Mouse (Mus musculus): ENCODE measurements around the gene 0610037L13Rik. TPM values are rescaled to one million over a fixed set of nuclear protein-coding genes. Genes with fewer than 3 reads are reported as not detected.

0610037L13Rik gene
- polyA plus RNA-seq, 1 experiment from 2014 or later, result 116 TPM

- 3% methylated on average over 48 of the region's 48 CpGs for WGBS
- no peaks in the 10 kb centered on the region for H3K9me3 ChIP-seq (replicated peaks)
- H3K9ac ChIP-seq, result peak within 1 kb of the TSS; percentile 82
- peak; percentile 93 for ATAC-seq
- peaks cover 18% of the 10 kb centered on the region for H3K4me1 ChIP-seq
- H3K27me3 ChIP-seq, result no peaks in the 10 kb centered on the region
- peak within 1 kb of the TSS; percentile 83 for H3K4me3 ChIP-seq
- H3K4me2 ChIP-seq, result peak within 1 kb of the TSS; percentile 89
- H3K36me3 ChIP-seq (ENCODE audit: poor library complexity, severe bottlenecking), result peaks cover 36% of the 10 kb centered on the region
- peak within 1 kb of the TSS; percentile 27 for H3K27ac ChIP-seq
Measured at GRCm38 (mm10) chr4:107879254-107880050, 10.2 kb upstream of the 0610037L13Rik start, which contains the start of gene Magoh. Gene Magoh, plus strand, starts transcription at chr4:107879755.

GRCm38 (mm10) chr4:107881631-107882030, 8.0 kb upstream of the 0610037L13Rik start:
- Histone ChIP-seq H3K4me1 (peaks cover 18% of the 10 kb centered on the region), H3K36me3 (ENCODE audit: poor library complexity, severe bottlenecking) (peaks cover 50% of the 10 kb centered on the region), H3K4me3 (no peak overlapping the region), H3K9ac (no peak overlapping the region), H3K4me2 (no peak overlapping the region), H3K9me3 (replicated peaks) (no peaks in the 10 kb centered on the region), H3K27ac (no peak overlapping the region), H3K27me3 (no peaks in the 10 kb centered on the region)
- no peak for ATAC-seq
- 100% methylated on average over 1 of the region's 1 CpGs for WGBS

- WGBS, result 79% methylated on average over 7 of the region's 7 CpGs
- no peak for ATAC-seq
- Histone ChIP-seq H3K9me3 (replicated peaks) (no peaks in the 10 kb centered on the region), H3K27ac (no peak overlapping the region), H3K4me2 (no peak overlapping the region), H3K9ac (no peak overlapping the region), H3K36me3 (ENCODE audit: poor library complexity, severe bottlenecking) (peaks cover 55% of the 10 kb centered on the region), H3K4me1 (peaks cover 15% of the 10 kb centered on the region), H3K4me3 (no peak overlapping the region), H3K27me3 (no peaks in the 10 kb centered on the region)
Measured at GRCm38 (mm10) chr4:107886371-107886770, 3.2 kb upstream of the 0610037L13Rik start.

GRCm38 (mm10) chr4:107889385-107889730, 255 bp upstream of the 0610037L13Rik start:
- H3K27me3 ChIP-seq, result no peaks in the 10 kb centered on the region
- H3K4me2 ChIP-seq, result peak overlapping the region; percentile 86
- no peaks in the 10 kb centered on the region for H3K9me3 ChIP-seq (replicated peaks)
- peak overlapping the region; percentile 91 for H3K27ac ChIP-seq
- H3K4me1 ChIP-seq, result peaks cover 15% of the 10 kb centered on the region
- peak; percentile 52 for ATAC-seq
- 1% methylated on average over 12 of the region's 12 CpGs for WGBS
- H3K9ac ChIP-seq, result peak overlapping the region; percentile 76
- peak overlapping the region; percentile 55 for H3K4me3 ChIP-seq
- H3K36me3 ChIP-seq (ENCODE audit: poor library complexity, severe bottlenecking), result peaks cover 54% of the 10 kb centered on the region

- Histone ChIP-seq H3K4me1 (peaks cover 15% of the 10 kb centered on the region), H3K27ac (no peak overlapping the region), H3K36me3 (ENCODE audit: poor library complexity, severe bottlenecking) (peaks cover 61% of the 10 kb centered on the region), H3K4me3 (no peak overlapping the region), H3K27me3 (no peaks in the 10 kb centered on the region), H3K9me3 (replicated peaks) (no peaks in the 10 kb centered on the region), H3K9ac (no peak overlapping the region), H3K4me2 (no peak overlapping the region)
- no peak for ATAC-seq
- 75% methylated on average over 2 of the region's 2 CpGs for WGBS
Measured at GRCm38 (mm10) chr4:107892663-107893062, 3.0 kb downstream of the 0610037L13Rik start.

GRCm38 (mm10) chr4:107899211-107899927, 9.8 kb downstream of the 0610037L13Rik start:
- no peak for ATAC-seq
- Histone ChIP-seq H3K4me3 (no peak overlapping the region), H3K4me1 (no peaks in the 10 kb centered on the region), H3K4me2 (no peak overlapping the region), H3K9me3 (replicated peaks) (no peaks in the 10 kb centered on the region), H3K27ac (no peak overlapping the region), H3K27me3 (no peaks in the 10 kb centered on the region), H3K9ac (no peak overlapping the region), H3K36me3 (ENCODE audit: poor library complexity, severe bottlenecking) (peaks cover 69% of the 10 kb centered on the region)
- 90% methylated on average over 5 of the region's 5 CpGs for WGBS

GRCm38 (mm10) chr4:107900206-107900605, 10.6 kb downstream of the 0610037L13Rik start:
- Histone ChIP-seq H3K36me3 (ENCODE audit: poor library complexity, severe bottlenecking) (peaks cover 60% of the 10 kb centered on the region), H3K9me3 (replicated peaks) (no peaks in the 10 kb centered on the region), H3K9ac (no peak overlapping the region), H3K4me2 (no peak overlapping the region), H3K27ac (no peak overlapping the region), H3K27me3 (no peaks in the 10 kb centered on the region), H3K4me1 (no peaks in the 10 kb centered on the region), H3K4me3 (no peak overlapping the region)
- WGBS, result 90% methylated on average over 3 of the region's 3 CpGs
- ATAC-seq, result no peak

GRCm38 (mm10) chr4:107904252-107904651, 14.6 kb downstream of the 0610037L13Rik start:
- H3K27me3 ChIP-seq, result no peaks in the 10 kb centered on the region
- H3K27ac ChIP-seq, result no peak overlapping the region
- no peak overlapping the region for H3K4me2 ChIP-seq
- no peaks in the 10 kb centered on the region for H3K9me3 ChIP-seq (replicated peaks)
- no peak overlapping the region for H3K4me3 ChIP-seq
- no peak for ATAC-seq
- H3K36me3 ChIP-seq (ENCODE audit: poor library complexity, severe bottlenecking), result peaks cover 45% of the 10 kb centered on the region
- 96% methylated on average over 10 of the region's 10 CpGs for WGBS
- no peaks in the 10 kb centered on the region for H3K4me1 ChIP-seq
- no peak overlapping the region for H3K9ac ChIP-seq

- no peak for ATAC-seq
- WGBS, result 92% methylated on average over 9 of the region's 9 CpGs
- no peaks in the 10 kb centered on the region for H3K9me3 ChIP-seq (replicated peaks)
- peaks cover 55% of the 10 kb centered on the region for H3K36me3 ChIP-seq (ENCODE audit: poor library complexity, severe bottlenecking)
- no peak overlapping the region for H3K4me3 ChIP-seq
- H3K4me2 ChIP-seq, result no peak overlapping the region
- no peaks in the 10 kb centered on the region for H3K27me3 ChIP-seq
- H3K27ac ChIP-seq, result no peak overlapping the region
- H3K4me1 ChIP-seq, result no peaks in the 10 kb centered on the region
- H3K9ac ChIP-seq, result no peak overlapping the region
Measured at GRCm38 (mm10) chr4:107906561-107906960, 16.9 kb downstream of the 0610037L13Rik start.

- peaks cover 58% of the 10 kb centered on the region for H3K36me3 ChIP-seq (ENCODE audit: poor library complexity, severe bottlenecking)
Measured at GRCm38 (mm10) chr4:107910020-107910419, 20.4 kb downstream of the 0610037L13Rik start.

GRCm38 (mm10) chr4:107920336-107920735, 30.7 kb downstream of the 0610037L13Rik start:
- WGBS, result 95% methylated on average over 2 of the region's 2 CpGs
- ATAC-seq, result no peak
- no peak overlapping the region for H3K4me2 ChIP-seq
- H3K9me3 ChIP-seq (replicated peaks), result no peaks in the 10 kb centered on the region
- H3K4me1 ChIP-seq, result peaks cover 16% of the 10 kb centered on the region
- 0 out of 2 replicates have a peak, but pooled peaks cover 5% of the 10 kb centered on the region for H3K36me3 ChIP-seq (ENCODE audit: poor library complexity, severe bottlenecking)
- no peak overlapping the region for H3K27ac ChIP-seq
- no peaks in the 10 kb centered on the region for H3K27me3 ChIP-seq
- H3K9ac ChIP-seq, result no peak overlapping the region
- no peak overlapping the region for H3K4me3 ChIP-seq

More at GRCm38 (mm10) chr4:107910020-107910419, 20.4 kb downstream of the 0610037L13Rik start:
- H3K9ac ChIP-seq, result no peak overlapping the region; the same call in 1 of the 2 replicates
- H3K4me2 ChIP-seq, result no peak overlapping the region
- no peaks in the 10 kb centered on the region for H3K9me3 ChIP-seq (replicated peaks)
- H3K4me1 ChIP-seq, result no peaks in the 10 kb centered on the region
- ATAC-seq, result no peak
- no peaks in the 10 kb centered on the region for H3K27me3 ChIP-seq
- WGBS, result 91% methylated on average over 4 of the region's 4 CpGs
- no peak overlapping the region for H3K27ac ChIP-seq
- H3K4me3 ChIP-seq, result no peak overlapping the region

GRCm38 (mm10) chr4:107921152-107921695, 31.6 kb downstream of the 0610037L13Rik start:
- H3K4me2 ChIP-seq, result no peak overlapping the region
- H3K4me1 ChIP-seq, result peaks cover 16% of the 10 kb centered on the region
- no peak overlapping the region for H3K27ac ChIP-seq
- H3K27me3 ChIP-seq, result no peaks in the 10 kb centered on the region
- no peak overlapping the region for H3K9ac ChIP-seq
- H3K4me3 ChIP-seq, result no peak overlapping the region
- H3K9me3 ChIP-seq (replicated peaks), result no peaks in the 10 kb centered on the region
- 87% methylated on average over 8 of the region's 8 CpGs for WGBS
- ATAC-seq, result no peak
- H3K36me3 ChIP-seq (ENCODE audit: poor library complexity, severe bottlenecking), result 0 out of 2 replicates have a peak, but pooled peaks cover 5% of the 10 kb centered on the region

Measured in forebrain, embryonic 13.5 days (tissue).